Mouse (Mus musculus) lung, embryonic 16.5 days (tissue): ENCODE results near the gene Lmbr1l. TPM values are rescaled to one million over a fixed set of nuclear protein-coding genes. Genes with fewer than 3 reads are reported as not detected.
A peak's percentile ranks its signal among the peaks of the same experiment; 100 is the strongest.

Source experiments
- ATAC-seq: fragments of 200-750 bp; cut with Nextera tagmentation; 2 replicates; pipeline ENCODE4 v1.8.0; 2017; ENCODE audit warnings: low read depth, mild to moderate bottlenecking, moderate library complexity
- H3K27ac ChIP-seq: fragments of 300-500 bp; sonication (generic); 2 replicates; pipeline ENCODE4 v1.5.1; 2014; ENCODE audit warnings: mild to moderate bottlenecking, control low read depth, low read length
- H3K27me3 ChIP-seq: fragments of 300-500 bp; sonication (generic); 2 replicates; pipeline ENCODE4 v1.6.1; 2014; ENCODE audit warnings: low read depth, low read length, mixed read lengths; ENCODE audit not compliant: control insufficient read depth, insufficient read depth
- H3K36me3 ChIP-seq: fragments of 300-500 bp; sonication (generic); 2 replicates; pipeline ENCODE4 v1.6.1; 2014; ENCODE audit warnings: low read length; ENCODE audit not compliant: control insufficient read depth, insufficient read depth
- H3K4me1 ChIP-seq: fragments of 300-500 bp; sonication (generic); replicated peaks from 2 replicates; pipeline ENCODE4 v1.6.1; 2014; ENCODE audit warnings: low read length, mixed read lengths; ENCODE audit not compliant: control insufficient read depth, insufficient read depth
- H3K4me2 ChIP-seq: fragments of 300-500 bp; sonication (generic); 2 replicates; pipeline ENCODE4 v1.6.1; 2014; ENCODE audit warnings: low read depth, low read length, control low read depth
- H3K4me3 ChIP-seq: fragments of 300-500 bp; sonication (generic); 2 replicates; pipeline ENCODE4 v1.5.1; 2014; ENCODE audit warnings: mild to moderate bottlenecking, low read length, control low read depth
- H3K9ac ChIP-seq: fragments of 300-500 bp; sonication (generic); 2 replicates; pipeline ENCODE4 v1.6.1; 2014; ENCODE audit warnings: low read length, control low read depth
- H3K9me3 ChIP-seq: fragments of 300-500 bp; sonication (generic); 2 replicates; pipeline ENCODE4 v1.6.1; 2016; ENCODE audit warnings: low read length; ENCODE audit not compliant: control insufficient read depth
- WGBS: fragments of 180-500 bp; shearing (Covaris S2); extraction: QIAGEN DNeasy Blood & Tissue Kit; methylation state at CpG from one replicate; pipeline ENCODE4 v1.1.7; 2014; 5-methylcytosine and 5-hydroxymethylcytosine counted together
- polyA plus RNA-seq: library from polyadenylated mRNA; unstranded; fragments of >200 nt; fragmentation: Nextera tagmentation; extraction: Ambion mirVana; gene quantifications from 2 replicates; pipeline ENCODE4 v1.2.1, GENCODE M21; 2015

The Lmbr1l gene
- polyA plus RNA-seq, 1 experiment from 2014 or later = 15.7 TPM

DNA sequence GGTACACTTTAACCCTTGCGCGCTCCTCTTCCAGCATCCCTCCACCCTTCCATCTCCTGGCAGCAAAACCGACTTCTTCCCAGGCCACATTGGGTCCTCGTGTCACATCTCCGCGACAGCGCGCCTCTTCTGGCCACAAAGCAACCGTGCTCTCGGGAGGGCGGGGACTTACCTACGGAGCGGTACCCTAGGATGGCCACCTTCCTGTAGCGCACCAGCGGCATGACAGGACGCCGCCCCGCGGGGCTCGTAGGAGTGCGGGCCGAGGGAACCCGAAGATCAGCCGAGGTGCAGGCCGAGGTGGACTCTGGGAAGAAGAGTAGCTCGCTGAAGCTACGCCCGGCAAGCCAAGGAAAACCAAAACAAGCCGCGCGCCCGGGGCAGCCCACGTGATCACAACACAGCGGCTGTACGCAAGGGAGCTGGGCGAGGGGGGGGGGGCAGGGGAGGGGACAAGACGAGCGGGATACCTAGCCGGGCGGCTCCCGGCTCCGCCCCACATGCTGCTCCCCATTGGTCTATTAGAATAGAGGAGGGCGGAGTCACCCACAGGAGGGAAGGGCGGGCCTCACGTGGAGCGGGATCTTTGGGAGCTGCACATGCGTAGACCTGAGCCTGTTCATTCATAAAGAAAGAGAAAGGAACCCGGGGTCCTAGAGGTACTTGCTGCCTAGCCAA is 36.9 kb downstream of the Lmbr1l start:
- WGBS = under 1% methylated on average over 47 of the region's 48 CpGs
- Histone ChIP-seq H3K27me3 (no peaks in the 10 kb centered on the region), H3K36me3 (no peaks in the 10 kb centered on the region), H3K9ac (peak overlapping the region; percentile 80), H3K27ac (peak overlapping the region; percentile 82), H3K4me3 (peak overlapping the region; percentile 85), H3K4me1 (peaks cover 6% of the 10 kb centered on the region), H3K9me3 (no peaks in the 10 kb centered on the region), H3K4me2 (peak overlapping the region; percentile 94)
- peak; percentile 99 for ATAC-seq

DNA sequence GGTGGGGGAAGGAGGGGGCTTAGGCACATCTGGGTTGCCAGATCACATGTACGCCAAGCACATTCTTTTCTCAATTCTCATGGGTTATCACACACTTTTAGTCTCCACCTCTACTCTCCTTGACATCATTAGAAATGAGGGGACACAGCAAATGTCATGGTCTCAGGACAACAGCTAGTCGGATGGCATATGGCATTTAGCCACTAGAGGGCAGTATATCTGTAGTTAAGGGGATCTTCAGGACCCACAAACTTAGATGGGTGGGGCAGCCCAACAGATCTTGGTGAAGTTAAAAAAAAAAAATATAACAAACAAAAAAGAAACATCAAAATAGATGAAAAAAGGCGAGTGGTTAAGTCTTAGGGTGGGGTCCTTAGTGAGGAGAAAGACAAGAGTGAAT is 40.7 kb downstream of the Lmbr1l start:
- no peaks in the 10 kb centered on the region for H3K36me3 ChIP-seq
- H3K4me1 ChIP-seq = peaks cover 11% of the 10 kb centered on the region
- H3K9me3 ChIP-seq = no peaks in the 10 kb centered on the region
- no peak for ATAC-seq
- no peak overlapping the region for H3K4me2 ChIP-seq
- H3K9ac ChIP-seq = no peak overlapping the region
- no peak overlapping the region for H3K27ac ChIP-seq
- H3K4me3 ChIP-seq = no peak overlapping the region
- WGBS = 15% methylated on average over 3 of the region's 3 CpGs
- no peaks in the 10 kb centered on the region for H3K27me3 ChIP-seq

DNA sequence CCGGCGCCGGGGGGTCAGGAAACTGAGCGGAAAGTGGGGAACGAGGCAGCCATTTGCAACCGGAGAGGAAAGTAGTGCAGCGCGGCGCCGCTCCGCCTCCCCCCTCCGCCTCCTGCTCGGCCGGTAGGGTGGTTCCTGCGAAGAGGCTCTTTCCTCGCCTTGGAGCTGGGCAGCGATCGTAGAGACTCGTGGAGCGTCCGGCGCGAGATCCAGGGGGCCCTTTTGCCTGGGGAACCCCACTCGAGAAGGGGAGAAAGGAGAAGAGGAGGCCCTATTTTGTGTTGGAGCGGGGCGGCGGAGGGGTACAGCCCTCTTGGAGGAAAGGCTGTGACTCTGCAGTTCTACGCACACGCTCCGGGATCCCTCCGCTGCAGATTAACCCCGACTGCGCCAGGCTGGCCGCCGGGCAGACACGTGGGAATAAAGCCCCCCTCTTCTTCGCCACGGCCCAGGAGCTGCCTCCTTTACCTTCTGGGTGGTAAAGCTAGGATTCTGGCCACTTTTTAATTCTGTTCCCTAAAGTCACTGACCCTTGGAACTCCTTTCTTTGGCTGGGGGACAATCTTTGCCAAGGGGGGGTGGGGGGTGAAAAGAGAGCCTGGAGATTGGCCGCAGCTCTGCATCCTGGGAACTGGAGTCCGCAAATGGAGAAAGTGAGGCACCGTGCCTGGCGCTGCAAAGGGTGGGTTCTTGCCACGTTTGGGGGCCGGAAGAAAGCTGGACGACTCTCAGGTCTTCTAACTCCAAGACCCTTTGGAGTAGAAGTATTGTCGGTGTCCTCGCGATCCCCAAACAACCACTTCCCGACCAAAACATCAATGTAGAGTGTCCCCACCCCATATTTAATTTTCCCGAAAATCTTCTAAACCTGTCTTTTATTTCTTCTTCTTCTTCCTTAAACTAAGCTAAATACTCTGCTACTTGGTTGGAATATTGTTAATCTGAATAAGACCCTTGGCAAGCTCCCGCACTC is 45.8 kb downstream of the Lmbr1l start:
- peak overlapping the region; percentile 71 for H3K4me3 ChIP-seq
- H3K4me2 ChIP-seq = peak overlapping the region; percentile 93
- ATAC-seq = peak; percentile 76

DNA sequence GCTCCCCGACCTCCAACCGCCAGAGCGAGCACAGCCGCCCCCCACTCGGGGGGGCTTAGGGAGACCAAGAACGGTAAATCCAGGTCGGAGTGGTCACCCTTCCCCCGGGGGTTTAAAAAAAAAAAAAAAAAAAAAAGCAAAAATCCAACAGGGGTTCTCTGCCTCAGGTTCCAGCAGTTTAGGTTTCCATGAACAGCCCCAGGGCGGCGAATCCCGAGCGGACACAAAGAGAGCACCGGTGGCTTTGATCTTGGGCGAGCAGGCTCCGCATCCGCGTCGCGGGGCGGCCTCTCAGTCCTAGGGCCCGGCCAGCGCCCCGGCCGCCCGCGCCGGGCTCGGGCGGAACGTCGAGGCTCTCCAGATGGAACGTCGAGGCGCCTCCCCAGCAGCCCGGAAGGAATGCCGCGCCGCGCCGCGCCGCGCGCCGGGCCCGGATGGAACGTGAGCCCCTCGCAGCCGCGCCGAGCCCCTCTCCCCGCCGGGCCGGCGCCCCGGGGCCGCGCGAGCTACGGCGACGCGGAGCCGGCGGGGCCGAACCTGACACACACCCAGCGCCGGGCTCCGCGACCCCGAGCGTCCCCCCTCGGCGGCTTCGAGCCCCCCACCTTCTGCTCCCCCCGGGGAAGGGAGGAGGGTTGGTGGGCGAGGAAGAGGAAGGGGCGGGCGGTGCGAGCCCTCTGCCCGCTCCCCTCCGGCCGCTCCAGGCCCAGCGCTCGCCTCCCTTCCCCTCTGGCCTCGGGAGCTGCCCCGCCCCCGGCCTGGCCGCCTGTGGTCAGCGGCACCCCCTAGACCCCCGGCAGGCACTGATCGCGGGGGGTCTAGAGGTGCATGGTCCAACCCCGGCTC is 46.7 kb downstream of the Lmbr1l start, which contains the start of gene Kmt2d:
TSS of gene Kmt2d (minus strand) at position 135 of the 846 bp plus-strand sequence.
- Histone ChIP-seq H3K9me3 (no peaks in the 10 kb centered on the region), H3K4me2 (peak within 1 kb of the TSS; percentile 93), H3K27ac (peak within 1 kb of the TSS; percentile 96), H3K9ac (peak within 1 kb of the TSS; percentile 91), H3K4me3 (peak within 1 kb of the TSS; percentile 71), H3K36me3 (peaks cover 4% of the 10 kb centered on the region), H3K27me3 (no peaks in the 10 kb centered on the region), H3K4me1 (peaks cover 35% of the 10 kb centered on the region)
- ATAC-seq = peak; percentile 72
- WGBS = under 1% methylated on average over 67 of the region's 94 CpGs

More for the DNA sequence above, 45.8 kb downstream of the Lmbr1l start:
- WGBS = 2% methylated on average over 50 of the region's 51 CpGs
- no peaks in the 10 kb centered on the region for H3K27me3 ChIP-seq
- H3K9me3 ChIP-seq = no peaks in the 10 kb centered on the region
- H3K4me1 ChIP-seq = peaks cover 31% of the 10 kb centered on the region
- H3K36me3 ChIP-seq = no peaks in the 10 kb centered on the region
- H3K9ac ChIP-seq = peak overlapping the region; percentile 91
- H3K27ac ChIP-seq = peak overlapping the region; percentile 96

DNA sequence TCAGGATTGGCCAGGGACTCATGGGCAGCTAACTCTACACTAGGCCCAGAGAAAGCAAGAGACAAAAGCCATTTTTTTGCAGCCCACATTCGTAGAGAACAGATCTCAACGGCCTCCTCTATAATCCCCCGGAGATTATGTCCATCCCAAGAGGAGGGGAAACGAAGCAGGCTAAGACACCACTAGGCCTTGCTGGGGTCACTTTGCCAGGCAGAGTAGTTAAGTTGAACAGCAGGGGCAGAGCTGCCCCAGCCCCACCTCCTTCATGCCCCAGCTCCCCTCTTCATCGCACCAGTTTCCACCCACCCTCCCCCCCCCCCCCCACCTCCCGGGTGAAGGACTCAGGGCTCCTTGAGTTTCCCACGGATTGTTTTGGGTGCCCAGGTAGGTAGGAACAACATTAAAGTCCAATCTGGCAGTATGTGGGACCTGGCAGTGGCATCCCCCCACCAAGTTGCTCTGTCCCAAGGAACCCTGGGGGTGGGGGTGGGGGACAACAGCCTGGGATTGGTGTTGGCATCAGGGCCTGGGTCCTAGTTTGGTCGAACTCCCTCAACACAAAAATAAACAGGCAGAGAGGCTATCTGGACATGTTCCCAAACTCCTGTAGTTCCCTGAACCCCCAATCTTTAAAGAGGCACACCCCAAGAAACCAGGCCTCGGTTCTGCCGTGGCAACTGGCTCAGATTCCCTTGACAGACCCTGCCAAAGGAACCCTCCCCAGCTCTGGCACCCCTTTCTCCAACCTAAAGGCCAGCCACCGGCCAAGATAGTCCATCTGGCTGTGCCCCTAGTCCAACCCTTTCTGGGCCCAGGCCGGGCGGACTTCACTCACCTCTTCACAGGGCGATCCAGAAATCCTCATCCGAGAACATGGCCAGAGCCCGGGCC is 47.6 kb downstream of the Lmbr1l start:
- no peaks in the 10 kb centered on the region for H3K27me3 ChIP-seq
- H3K36me3 ChIP-seq = peaks cover 13% of the 10 kb centered on the region
- H3K27ac ChIP-seq = peak overlapping the region; percentile 96
- WGBS = 0% methylated on average over 14 of the region's 16 CpGs
- H3K4me2 ChIP-seq = peak overlapping the region; percentile 93
- H3K9me3 ChIP-seq = no peaks in the 10 kb centered on the region
- H3K9ac ChIP-seq = peak overlapping the region; percentile 91
- H3K4me3 ChIP-seq = peak overlapping the region; percentile 71
- no peak for ATAC-seq
- peaks cover 35% of the 10 kb centered on the region for H3K4me1 ChIP-seq

DNA sequence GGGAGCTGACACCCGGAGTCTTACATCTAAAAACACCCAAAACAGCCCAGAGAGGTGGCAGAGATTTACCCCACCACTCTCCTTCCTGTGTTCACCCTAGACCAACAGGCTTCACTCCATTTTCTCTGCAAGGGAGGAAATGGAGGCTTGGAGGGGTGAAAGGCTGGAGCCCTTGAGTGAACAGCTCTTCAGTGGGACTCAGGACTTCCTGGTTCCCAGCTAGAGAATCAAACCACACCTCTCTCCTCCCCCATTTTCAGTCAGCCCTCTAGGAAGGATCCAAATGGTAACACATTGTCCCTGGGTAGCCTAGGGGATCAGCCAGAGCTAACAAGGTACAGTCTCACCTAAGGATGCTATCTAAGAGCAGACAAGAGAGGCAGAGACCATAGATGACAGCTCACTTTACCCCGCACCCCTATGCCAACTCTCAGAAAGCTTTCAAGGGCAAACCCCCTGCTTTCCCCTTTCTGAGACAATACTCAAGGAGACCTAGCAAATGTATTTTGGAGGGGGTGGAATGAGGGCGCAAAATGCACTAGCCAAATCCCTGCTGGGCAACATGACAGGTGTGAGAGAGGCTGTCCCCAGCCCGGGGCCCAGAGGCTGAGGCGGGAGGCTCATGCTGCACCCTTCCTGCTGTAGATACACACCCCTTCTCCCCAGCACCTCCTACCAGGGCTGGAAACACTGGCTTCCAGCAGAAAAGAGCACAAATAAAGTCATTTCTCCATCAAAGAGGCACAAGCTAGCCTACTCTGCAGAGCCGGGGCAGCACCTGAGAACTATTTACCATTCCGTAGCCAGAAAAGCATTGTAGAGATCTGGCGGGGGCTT is 48.5 kb downstream of the Lmbr1l start:
- H3K4me1 ChIP-seq = peaks cover 35% of the 10 kb centered on the region
- H3K27ac ChIP-seq = peak overlapping the region; percentile 71
- peak overlapping the region; percentile 91 for H3K9ac ChIP-seq
- ATAC-seq = no peak
- 2% methylated on average over 8 of the region's 8 CpGs for WGBS
- H3K4me3 ChIP-seq = peak overlapping the region; percentile 71
- peaks cover 21% of the 10 kb centered on the region for H3K36me3 ChIP-seq
- H3K4me2 ChIP-seq = peak overlapping the region; percentile 93
- H3K27me3 ChIP-seq = no peaks in the 10 kb centered on the region
- H3K9me3 ChIP-seq = no peaks in the 10 kb centered on the region

DNA sequence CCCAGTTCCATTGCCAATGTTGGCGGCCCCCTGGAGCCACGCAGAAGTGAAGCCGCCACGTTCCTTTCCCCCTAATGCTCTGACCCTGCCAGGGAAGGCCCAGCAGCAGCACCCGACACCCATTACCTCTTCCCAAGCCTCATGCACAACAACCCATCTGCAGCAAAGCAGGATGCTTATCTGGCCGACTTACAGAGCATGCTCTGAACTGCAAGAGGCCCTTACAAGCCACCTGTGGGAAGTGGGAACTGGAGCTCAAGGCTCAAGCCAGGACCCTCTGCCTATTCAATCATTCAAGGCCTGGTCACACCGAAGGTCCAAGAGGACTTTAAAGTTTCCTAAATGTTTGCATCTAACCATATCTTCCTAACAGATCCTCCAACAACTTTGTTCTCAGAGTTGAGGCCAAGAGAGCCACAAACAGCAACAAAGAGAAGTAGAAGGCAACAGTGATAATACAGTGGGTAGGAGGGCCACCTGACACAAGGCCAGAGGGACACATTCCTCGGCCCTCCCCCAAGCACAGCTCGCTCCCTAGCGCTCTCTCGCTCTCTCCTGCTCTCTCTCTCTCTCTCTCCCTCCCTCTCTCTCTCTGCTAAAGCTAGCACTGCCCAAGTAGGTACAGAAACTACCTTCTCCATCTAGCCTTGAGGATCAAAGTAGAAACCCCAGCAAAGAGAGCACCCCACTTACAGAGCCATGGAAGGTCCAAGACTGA is 49.5 kb downstream of the Lmbr1l start:
- WGBS = 24% methylated on average over 11 of the region's 11 CpGs
- H3K27ac ChIP-seq = peak overlapping the region; percentile 71
- peaks cover 31% of the 10 kb centered on the region for H3K36me3 ChIP-seq
- peak overlapping the region; percentile 93 for H3K4me2 ChIP-seq
- peaks cover 35% of the 10 kb centered on the region for H3K4me1 ChIP-seq
- H3K27me3 ChIP-seq = no peaks in the 10 kb centered on the region
- peak overlapping the region; percentile 71 for H3K4me3 ChIP-seq
- no peak for ATAC-seq
- H3K9ac ChIP-seq = peak overlapping the region; percentile 91
- H3K9me3 ChIP-seq = no peaks in the 10 kb centered on the region
